Mouse (Mus musculus) embryo, embryonic 10 days (tissue): ENCODE data around the gene Hspa12a.

ENCODE experiments used
- DNase-seq: peaks from one replicate; pipeline ENCODE4 v3.0.0-alpha.2; 2015; ENCODE audit warnings: low spot score

The Hspa12a gene

DNA sequence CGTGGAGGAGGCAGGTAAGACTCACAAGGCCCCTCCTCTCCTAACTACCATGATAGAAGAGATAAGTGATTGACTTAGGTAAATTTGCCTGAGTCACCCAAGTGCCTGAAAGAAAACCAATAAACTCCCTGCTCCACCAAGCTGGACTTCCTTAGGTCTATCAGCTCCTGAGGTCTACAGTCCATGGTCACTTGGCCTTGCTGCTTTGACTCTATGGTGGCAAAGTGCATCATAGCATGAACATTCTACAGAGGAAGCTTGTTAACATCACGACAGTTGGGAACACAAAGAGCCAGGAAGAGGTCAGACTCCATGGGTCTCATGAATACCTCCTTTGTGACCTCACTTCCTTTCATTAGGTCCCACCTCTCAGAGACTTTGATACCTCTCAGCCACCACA, 191.9 kb downstream of the Hspa12a start:
- DNase-seq = no peak

DNA sequence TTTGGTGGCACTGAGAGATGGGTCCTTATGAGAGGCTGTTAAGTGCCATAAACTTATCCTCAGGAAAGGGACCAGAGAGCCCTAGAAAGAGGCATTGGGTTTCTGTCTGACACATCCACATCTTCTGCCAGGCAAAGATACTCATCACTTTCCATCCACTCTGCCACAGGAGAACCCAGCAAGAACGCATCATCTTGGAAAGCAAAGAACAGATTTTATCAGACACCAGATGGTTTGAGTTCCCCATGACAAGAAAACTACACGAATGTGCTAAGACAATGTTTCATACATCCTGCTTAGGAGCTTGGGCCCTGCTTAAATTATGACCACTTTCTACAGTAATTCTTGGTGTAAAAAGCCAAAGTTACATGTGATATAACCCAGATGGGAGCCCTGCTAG, 192.6 kb downstream of the Hspa12a start:
- no peak for DNase-seq

DNA sequence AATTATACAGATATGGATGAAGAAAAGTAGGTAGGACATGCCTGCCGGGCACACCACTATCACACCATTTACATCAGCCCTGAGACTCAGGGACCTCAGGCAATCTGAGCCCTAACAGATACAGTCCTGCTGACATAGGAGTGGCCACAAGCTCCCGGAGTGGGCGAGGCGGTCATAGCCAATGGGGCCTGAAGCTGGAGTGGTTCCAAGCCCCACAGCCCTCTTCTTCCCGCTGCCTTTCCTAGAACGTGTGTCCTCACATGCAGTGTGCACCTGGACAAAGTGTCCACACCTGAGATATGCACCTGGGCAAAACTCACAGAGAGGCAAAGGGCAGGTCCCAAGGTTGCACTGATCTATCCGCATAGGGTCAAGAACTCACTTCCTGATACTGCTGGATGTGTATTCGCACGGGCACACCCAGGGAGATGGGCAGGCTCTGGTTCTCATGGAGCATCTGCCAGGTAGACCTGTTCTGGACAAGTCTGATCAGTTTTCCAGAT, 195.9 kb downstream of the Hspa12a start:
- DNase-seq = no peak
